In the genomic region with DNA sequence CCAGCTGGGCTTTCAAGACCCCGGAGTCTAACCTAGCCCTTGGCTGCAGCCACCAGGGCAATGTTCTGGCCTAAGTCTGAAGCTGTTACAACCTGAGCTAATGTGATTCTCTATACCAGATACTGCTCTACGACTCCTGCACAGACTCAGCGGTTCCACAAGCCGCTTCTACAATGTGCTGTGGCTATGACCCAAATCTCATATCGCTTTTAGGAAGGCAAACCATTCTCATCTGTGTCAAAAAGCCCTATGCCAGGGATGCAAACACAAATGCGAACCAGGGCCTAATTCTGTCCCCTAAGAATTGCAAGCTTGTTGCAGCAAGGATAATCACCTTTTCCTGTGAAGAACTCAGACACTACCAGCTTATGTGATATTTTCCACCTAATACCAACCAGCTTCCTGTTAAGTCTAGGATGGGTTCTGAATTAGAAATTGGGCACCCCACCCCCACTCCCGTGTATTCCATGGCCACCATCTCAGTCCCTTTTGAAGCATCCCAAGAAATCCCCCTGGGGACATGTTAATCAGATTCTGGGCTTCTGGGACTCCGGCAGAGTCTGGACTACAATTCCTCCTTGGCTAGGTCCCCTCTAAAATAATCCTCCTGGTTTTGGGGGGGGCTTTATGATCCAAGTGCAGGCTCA, we compare ENCODE assay signal across 11 mouse cellular contexts.
DNase-seq lines count a peak whose midpoint lies in the region; ATAC-seq lines count a peak whose summit lies in the region.
"Had no signal": no experiment of that assay in that cellular context is flagged by ENCODE, and none has a peak within 500 bp of the region (broad histone marks: within the 10 kb centered on the region; RNA-seq: fewer than 3 reads in every experiment).

No protein-coding gene starts in this region.

- WGBS in embryonic facial prominence, embryonic 15.5 days: 52% methylated on average over 8 of the region's 8 CpGs
- 59% methylated on average over 8 of the region's 8 CpGs for WGBS in midbrain, embryonic 13.5 days
- 73% methylated on average over 8 of the region's 8 CpGs for WGBS in heart, embryonic 12.5 days

- no peak overlapping the region for H3K27ac ChIP-seq in embryonic facial prominence, embryonic 15.5 days (replicated peaks)
- H3K27ac ChIP-seq in midbrain, embryonic 13.5 days: peak overlapping the region; percentile 73
- no peak overlapping the region for H3K27ac ChIP-seq in heart, embryonic 12.5 days (ENCODE audit: poor library complexity, severe bottlenecking)
- H3K27ac ChIP-seq: kidney, postnatal 0 days; liver, embryonic 15.5 days had no signal

- H3K9me3 ChIP-seq in embryonic facial prominence, embryonic 15.5 days (replicated peaks): no peaks in the 10 kb centered on the region
- H3K9me3 ChIP-seq in midbrain, embryonic 13.5 days: no peaks in the 10 kb centered on the region; the same call in 1 of the 2 replicates
- H3K9me3 ChIP-seq in heart, embryonic 12.5 days (replicated peaks): no peaks in the 10 kb centered on the region
- H3K9me3 ChIP-seq: liver, embryonic 15.5 days had no signal

- intact Hi-C loops in heart, postnatal 10 days (cut with DNase I): no loop called here

- no peaks in the 10 kb centered on the region for H3K27me3 ChIP-seq in embryonic facial prominence, embryonic 15.5 days
- H3K27me3 ChIP-seq in midbrain, embryonic 13.5 days: no peaks in the 10 kb centered on the region
- no peaks in the 10 kb centered on the region; the same call in 1 of the 2 replicates for H3K27me3 ChIP-seq in heart, embryonic 12.5 days (replicated peaks)
- H3K27me3 ChIP-seq: liver, embryonic 15.5 days had no signal

- no peak overlapping the region for H3K9ac ChIP-seq in embryonic facial prominence, embryonic 15.5 days
- peak overlapping the region; percentile 46; the same call in 1 of the 2 replicates for H3K9ac ChIP-seq in midbrain, embryonic 13.5 days (replicated peaks)
- H3K9ac ChIP-seq in heart, embryonic 12.5 days: no peak overlapping the region
- H3K9ac ChIP-seq: liver, embryonic 15.5 days had no signal

- H3K4me1 ChIP-seq in embryonic facial prominence, embryonic 15.5 days: peaks cover 16% of the 10 kb centered on the region
- H3K4me1 ChIP-seq in midbrain, embryonic 13.5 days (replicated peaks): peaks cover 48% of the 10 kb centered on the region
- H3K4me1 ChIP-seq in heart, embryonic 12.5 days (replicated peaks): 0 out of 2 replicates have a peak, but pooled peaks cover 8% of the 10 kb centered on the region
- H3K4me1 ChIP-seq: liver, embryonic 15.5 days had no signal

- H3K4me3 ChIP-seq in embryonic facial prominence, embryonic 15.5 days (replicated peaks): no peak overlapping the region
- no peak overlapping the region for H3K4me3 ChIP-seq in midbrain, embryonic 13.5 days (replicated peaks)
- no peak overlapping the region for H3K4me3 ChIP-seq in heart, embryonic 12.5 days
- H3K4me3 ChIP-seq: liver, embryonic 15.5 days had no signal

- ATAC-seq in frontal cortex, adult (ENCODE audit: low TSS enrichment): peak; percentile 32
- no peak for ATAC-seq in embryonic facial prominence, embryonic 15.5 days (ENCODE audit: insufficient number of reproducible peaks, low FRiP score, low TSS enrichment, low read depth)
- ATAC-seq in midbrain, embryonic 13.5 days: 0 out of 2 replicates have a peak, but pooled peaks have one; percentile 21
- no peak for ATAC-seq in heart, embryonic 12.5 days (ENCODE audit: insufficient number of reproducible peaks, low FRiP score)

- DNase-seq in frontal cortex, postnatal 10 days (ENCODE audit: low spot score in 2 of 2): no peak
- DNase-seq in brain, adult 2 months (ENCODE audit: low read depth, low spot score): peak; percentile 49
- no peak for DNase-seq in adrenal gland, postnatal 14 days
- no peak for DNase-seq in heart, postnatal 10 days
- DNase-seq: lung, postnatal 36 days had no signal

- H3K4me2 ChIP-seq in embryonic facial prominence, embryonic 15.5 days (replicated peaks): peak overlapping the region; percentile 22; the same call in 1 of the 2 replicates
- no peak overlapping the region for H3K4me2 ChIP-seq in midbrain, embryonic 13.5 days (replicated peaks)
- H3K4me2 ChIP-seq in heart, embryonic 12.5 days: no peak overlapping the region
- H3K4me2 ChIP-seq: liver, embryonic 15.5 days had no signal

- H3K36me3 ChIP-seq in embryonic facial prominence, embryonic 15.5 days: no peaks in the 10 kb centered on the region
- no peaks in the 10 kb centered on the region for H3K36me3 ChIP-seq in midbrain, embryonic 13.5 days
- no peaks in the 10 kb centered on the region for H3K36me3 ChIP-seq in heart, embryonic 12.5 days
- H3K36me3 ChIP-seq: liver, embryonic 15.5 days had no signal

Comparison
In these comparisons a context has a peak if more than half of its experiments do, and no peak if none do; other contexts are left out.
1. ATAC-seq: peak in frontal cortex, adult (single experiment) and midbrain, embryonic 13.5 days (single experiment); none in embryonic facial prominence, embryonic 15.5 days (single experiment) and heart, embryonic 12.5 days (single experiment).